12 mouse cellular contexts compared by ENCODE assay signal in genomic region chr10:98584776-98585175, GRCm38 (mm10).
"Had no signal": no experiment of that assay in that cellular context is flagged by ENCODE, and none has a peak within 500 bp of the region (broad histone marks: within the 10 kb centered on the region; RNA-seq: fewer than 3 reads in every experiment).

No protein-coding gene starts in this region.

- H3K27ac ChIP-seq: kidney, postnatal 0 days; limb, embryonic 12.5 days; liver, embryonic 13.5 days; neural tube, embryonic 13.5 days; stomach, postnatal 0 days had no signal

- H3K9me3 ChIP-seq: limb, embryonic 12.5 days; liver, embryonic 13.5 days; neural tube, embryonic 13.5 days had no signal

- H3K4me1 ChIP-seq: limb, embryonic 12.5 days; liver, embryonic 13.5 days; neural tube, embryonic 13.5 days had no signal

- DNase-seq: layer of hippocampus, adult 9-11 months; layer of hippocampus, postnatal 36 days; liver; liver, embryonic 13.5 days; liver, postnatal 0 days; thymus, adult 18-20 months; thymus, postnatal 14 days had no signal

- H3K4me2 ChIP-seq: limb, embryonic 12.5 days; liver, embryonic 13.5 days; neural tube, embryonic 13.5 days had no signal

- H3K9ac ChIP-seq: limb, embryonic 12.5 days; liver, embryonic 13.5 days; liver, postnatal 0 days; neural tube, embryonic 13.5 days had no signal

- H3K27me3 ChIP-seq: limb, embryonic 12.5 days; liver, embryonic 13.5 days; neural tube, embryonic 13.5 days had no signal

- H3K36me3 ChIP-seq: limb, embryonic 12.5 days; liver, embryonic 13.5 days; neural tube, embryonic 13.5 days had no signal

- H3K4me3 ChIP-seq: limb, embryonic 12.5 days; liver, embryonic 13.5 days; neural tube, embryonic 13.5 days had no signal

- ATAC-seq: intestine, embryonic 16.5 days; liver, postnatal 0 days had no signal
